Comparison of ENCODE assay signal across 10 mouse cellular contexts in genomic region chr3:96414951-96415327, GRCm38 (mm10). TPM values are rescaled to one million over a fixed set of nuclear protein-coding genes. Genes with fewer than 3 reads are reported as not detected.
DNase-seq lines count a peak whose midpoint lies in the region; ATAC-seq and TF ChIP-seq lines count a peak whose summit lies in the region.
"Had no signal": no experiment of that assay in that cellular context is flagged by ENCODE, and none has a peak within 500 bp of the region (broad histone marks: within the 10 kb centered on the region; RNA-seq: fewer than 3 reads in every experiment).

No protein-coding gene starts in this region.

- no peaks in the 10 kb centered on the region for H3K36me3 ChIP-seq in kidney, embryonic 15.5 days
- 0 out of 2 replicates have a peak, but pooled peaks cover 6% of the 10 kb centered on the region for H3K36me3 ChIP-seq in embryonic facial prominence, embryonic 13.5 days
- H3K36me3 ChIP-seq in intestine, postnatal 0 days (ENCODE audit: control insufficient read depth, insufficient read depth) = no peaks in the 10 kb centered on the region
- no peaks in the 10 kb centered on the region for H3K36me3 ChIP-seq in myocyte (ENCODE audit: control insufficient read depth, insufficient read depth)

- peaks cover 15% of the 10 kb centered on the region for H3K4me1 ChIP-seq in kidney, embryonic 15.5 days
- H3K4me1 ChIP-seq in embryonic facial prominence, embryonic 13.5 days = peaks cover 4% of the 10 kb centered on the region; the same call in 1 of the 2 replicates
- H3K4me1 ChIP-seq in intestine, postnatal 0 days (replicated peaks; ENCODE audit: control insufficient read depth, insufficient read depth, low read length) = no peaks in the 10 kb centered on the region; the same call in 1 of the 2 replicates

- peak overlapping the region; percentile 86 for H3K4me2 ChIP-seq in kidney, embryonic 15.5 days
- H3K4me2 ChIP-seq in embryonic facial prominence, embryonic 13.5 days = peak overlapping the region; percentile 75
- peak overlapping the region; percentile 94 for H3K4me2 ChIP-seq in intestine, postnatal 0 days (replicated peaks; ENCODE audit: low read depth)
- H3K4me2 ChIP-seq in myocyte (ENCODE audit: low read depth) = peak overlapping the region; percentile 94

- DNase-seq in kidney, adult 18-20 months = no peak
- no peak for DNase-seq in right cerebral cortex, postnatal 10 days (ENCODE audit: low spot score in 2 of 2)
- no peak for DNase-seq in cerebellum, postnatal 14 days
- DNase-seq in adrenal gland, postnatal 10 days = no peak

- no peak; the same call in 1 of the 2 replicates for ATAC-seq in kidney, embryonic 15.5 days (replicated peaks; ENCODE audit: low FRiP score)
- ATAC-seq in embryonic facial prominence, embryonic 13.5 days (ENCODE audit: insufficient number of reproducible peaks, insufficient read depth, low FRiP score, low TSS enrichment, low read depth) = no peak
- ATAC-seq in intestine, postnatal 0 days = no peak

- no peaks in the 10 kb centered on the region for H3K9me3 ChIP-seq in kidney, embryonic 15.5 days (replicated peaks)
- no peaks in the 10 kb centered on the region for H3K9me3 ChIP-seq in embryonic facial prominence, embryonic 13.5 days
- H3K9me3 ChIP-seq in intestine, postnatal 0 days (ENCODE audit: control insufficient read depth) = no peaks in the 10 kb centered on the region

- no peak for TF ChIP-seq POLR2A in myocyte (IDR thresholded peaks at IDR 0.05; ENCODE audit: insufficient read length, low read depth)

- H3ac ChIP-seq in myocyte (ENCODE audit: control insufficient read depth, insufficient read length) = peak overlapping the region; percentile 55

- peaks cover 16% of the 10 kb centered on the region for H3K27me3 ChIP-seq in kidney, embryonic 15.5 days
- H3K27me3 ChIP-seq in embryonic facial prominence, embryonic 13.5 days = peaks cover 17% of the 10 kb centered on the region
- H3K27me3 ChIP-seq in intestine, postnatal 0 days (replicated peaks; ENCODE audit: control insufficient read depth, insufficient read depth, low read length) = no peaks in the 10 kb centered on the region; the same call in 1 of the 2 replicates
- no peaks in the 10 kb centered on the region for H3K27me3 ChIP-seq in myocyte (ENCODE audit: control insufficient read depth, insufficient read depth, insufficient read length)

- H3K79me2 ChIP-seq in myocyte (ENCODE audit: control insufficient read depth, insufficient read depth) = no peaks in the 10 kb centered on the region

- H3K4me3 ChIP-seq in kidney, embryonic 15.5 days (replicated peaks) = peak overlapping the region; percentile 74
- H3K4me3 ChIP-seq in embryonic facial prominence, embryonic 13.5 days = peak overlapping the region; percentile 72
- H3K4me3 ChIP-seq in intestine, postnatal 0 days (ENCODE audit: low read depth, low read length) = peak overlapping the region; percentile 69
- H3K4me3 ChIP-seq in myocyte = peak overlapping the region; percentile 44

- H3K9ac ChIP-seq in kidney, embryonic 15.5 days = no peak overlapping the region
- 0 out of 2 replicates have a peak overlapping the region, but pooled peaks have one; percentile 96 for H3K9ac ChIP-seq in embryonic facial prominence, embryonic 13.5 days
- H3K9ac ChIP-seq in intestine, postnatal 0 days (ENCODE audit: low read depth, low read length) = peak overlapping the region; percentile 91; the same call in 1 of the 2 replicates

- no peak overlapping the region for H3K27ac ChIP-seq in kidney, embryonic 15.5 days
- H3K27ac ChIP-seq in embryonic facial prominence, embryonic 13.5 days = no peak overlapping the region
- H3K27ac ChIP-seq in intestine, postnatal 0 days (ENCODE audit: low read depth, low read length) = peak overlapping the region; percentile 81; the same call in 1 of the 2 replicates

- no peak for TF ChIP-seq CTCF in intestine, postnatal 0 days (IDR thresholded peaks at IDR 0.05; ENCODE audit: low read depth)

- WGBS in kidney, embryonic 15.5 days = 41% methylated on average over 7 of the region's 7 CpGs
- 43% methylated on average over 7 of the region's 7 CpGs for WGBS in embryonic facial prominence, embryonic 13.5 days
- WGBS in intestine, postnatal 0 days = 48% methylated on average over 7 of the region's 7 CpGs

TF ChIP-seq in myocyte, 11 proteins besides CTCF, POLR2A, EP300 and RAD21:
- no peak for TF ChIP-seq E2F4 (IDR thresholded peaks at IDR 0.05; ENCODE audit: insufficient read depth)
- no peak for TF ChIP-seq USF1 (IDR thresholded peaks at IDR 0.05; ENCODE audit: low read depth)
- no peak for TF ChIP-seq POLR2AphosphoS2 (IDR thresholded peaks at IDR 0.05; ENCODE audit: insufficient read length, low read depth)
- no peak for TF ChIP-seq CEBPB (IDR thresholded peaks at IDR 0.05; ENCODE audit: insufficient read depth, poor library complexity, severe bottlenecking)
- TF ChIP-seq MAX (IDR thresholded peaks at IDR 0.05; ENCODE audit: low read depth) = no peak
- no peak for TF ChIP-seq MYOD1 (IDR thresholded peaks at IDR 0.05; ENCODE audit: control insufficient read depth in 1 of 3, insufficient read length in 2 of 3, low read depth in 2 of 3)
- TF ChIP-seq MYOG (IDR thresholded peaks at IDR 0.05; ENCODE audit: control insufficient read depth in 1 of 3, insufficient read depth in 1 of 3, insufficient read length in 2 of 3, low read depth in 2 of 3) = no peak
- TF ChIP-seq REST (IDR thresholded peaks at IDR 0.05; ENCODE audit: insufficient read depth, insufficient read length) = no peak
- TF ChIP-seq TCF3 (IDR thresholded peaks at IDR 0.05; ENCODE audit: insufficient read length, low read depth) = no peak
- no peak for TF ChIP-seq TCF12 (IDR thresholded peaks at IDR 0.05; ENCODE audit: insufficient read depth, poor library complexity, severe bottlenecking)
- no peak for TF ChIP-seq SRF (IDR thresholded peaks at IDR 0.05; ENCODE audit: control insufficient read depth, insufficient read length, low read depth)

RNA-seq across cellular contexts. Expression of gene BC107364, which starts 37.2 kb away (rescaled TPM):
- 0.15 TPM in 1 of 2 replicates, not detected in the other for polyA plus RNA-seq in kidney, embryonic 15.5 days (2015; fragmentation: Nextera tagmentation; extraction: Ambion mirVana)
- 0.20 TPM in 1 of 2 replicates, not detected in the other for polyA plus RNA-seq in embryonic facial prominence, embryonic 13.5 days (2015; fragmentation: Nextera tagmentation; extraction: Ambion mirVana)
- 0.54 and 0.56 TPM in 2 replicates for polyA plus RNA-seq in intestine, postnatal 0 days (2015; fragmentation: Nextera tagmentation; extraction: Ambion mirVana)
- polyA plus RNA-seq in myocyte (2012; fragmentation: generic; extraction: Trizol) = not detected
- not detected for total RNA-seq in adrenal gland, postnatal 10 days (2021)
- total RNA-seq: common myeloid progenitor, adult 5-6 weeks; layer of hippocampus, adult 8-10 months had no signal
